Mouse (Mus musculus) liver, embryonic 12.5 days (tissue): ENCODE measurements around the gene Olfr43. TPM values are rescaled to one million over a fixed set of nuclear protein-coding genes. Genes with fewer than 3 reads are reported as not detected.

Source experiments
- ATAC-seq: fragments of 200-750 bp; cut with Nextera tagmentation; 2 replicates; pipeline ENCODE4 v1.8.0; 2017; ENCODE audit warnings: moderate number of reproducible peaks, mild to moderate bottlenecking, moderate library complexity
- H3K27ac ChIP-seq: fragments of 300-500 bp; sonication (generic); 2 replicates; pipeline ENCODE4 v1.5.1; 2016; ENCODE audit warnings: mild to moderate bottlenecking
- H3K27me3 ChIP-seq: fragments of 300-500 bp; sonication (generic); replicated peaks from 2 replicates; pipeline ENCODE4 v1.6.1; 2016; ENCODE audit warnings: mild to moderate bottlenecking, moderate library complexity
- H3K36me3 ChIP-seq: fragments of 300-500 bp; sonication (generic); 2 replicates; pipeline ENCODE4 v1.6.1; 2016; ENCODE audit warnings: mild to moderate bottlenecking, moderate library complexity
- H3K4me1 ChIP-seq: fragments of 300-500 bp; sonication (generic); 2 replicates; pipeline ENCODE4 v1.6.1; 2016
- H3K4me2 ChIP-seq: fragments of 300-500 bp; sonication (generic); 2 replicates; pipeline ENCODE4 v1.6.1; 2016; ENCODE audit warnings: mild to moderate bottlenecking, moderate library complexity
- H3K4me3 ChIP-seq: fragments of 300-500 bp; sonication (generic); 2 replicates; pipeline ENCODE4 v1.5.1; 2016; ENCODE audit warnings: mild to moderate bottlenecking, moderate library complexity
- H3K9ac ChIP-seq: fragments of 300-500 bp; sonication (generic); 2 replicates; pipeline ENCODE4 v1.6.1; 2016; ENCODE audit warnings: mild to moderate bottlenecking, moderate library complexity
- H3K9me3 ChIP-seq: fragments of 300-500 bp; sonication (generic); replicated peaks from 2 replicates; pipeline ENCODE4 v1.6.1; 2016; ENCODE audit warnings: mild to moderate bottlenecking, moderate library complexity
- WGBS: fragments of 180-500 bp; shearing (Covaris S2); methylation state at CpG from one replicate; pipeline ENCODE4 v1.1.7; 2016; ENCODE audit not compliant: insufficient replicate concordance; 5-methylcytosine and 5-hydroxymethylcytosine counted together
- polyA plus RNA-seq: library from polyadenylated mRNA; unstranded; fragments of >200 nt; fragmentation: Nextera tagmentation; extraction: Ambion mirVana; gene quantifications from 2 replicates; pipeline ENCODE4 v1.2.1, GENCODE M21; 2016

Gene Olfr43
- not detected in 2 replicates for polyA plus RNA-seq

GRCm38 (mm10) chr11:74211279-74211678 lies at the start of gene Olfr43:
Olfr43 (minus strand) TSS chr11:74211379.
- Histone ChIP-seq H3K27me3 (no peaks in the 10 kb centered on the region), H3K4me2 (no peak within 1 kb of the TSS), H3K9ac (no peak within 1 kb of the TSS), H3K4me3 (no peak within 1 kb of the TSS), H3K36me3 (no peaks in the 10 kb centered on the region), H3K4me1 (no peaks in the 10 kb centered on the region), H3K27ac (no peak within 1 kb of the TSS), H3K9me3 (no peaks in the 10 kb centered on the region)
- no peak for ATAC-seq
- 27% methylated on average over 1 of the region's 1 CpGs for WGBS

DNA sequence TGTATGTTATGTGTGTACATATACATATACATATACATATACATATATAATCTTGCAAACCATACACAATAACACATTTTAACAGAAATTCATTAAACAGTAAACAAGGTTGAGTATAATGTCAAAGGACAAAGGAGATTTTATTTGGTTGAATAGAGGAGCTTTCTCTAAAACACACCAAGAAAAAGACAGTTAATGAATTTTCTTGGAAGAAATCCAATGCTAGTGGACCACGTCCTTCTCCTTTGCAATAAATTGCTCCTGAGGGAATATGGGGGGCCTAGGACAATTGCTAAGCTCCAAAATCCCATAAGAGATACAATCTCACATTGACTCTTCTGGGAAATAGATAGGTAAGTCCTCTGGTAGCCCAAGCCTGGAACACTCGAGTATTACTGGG lies 48.3 kb upstream of the Olfr43 start, which contains the start of gene Olfr406:
Gene Olfr406, plus strand, starts transcription at position 301 of the 400 bp plus-strand sequence.
- no peak within 1 kb of the TSS for H3K27ac ChIP-seq
- no peak within 1 kb of the TSS for H3K9ac ChIP-seq
- H3K4me1 ChIP-seq: no peaks in the 10 kb centered on the region
- ATAC-seq: no peak
- WGBS: 27% methylated on average over 2 of the region's 2 CpGs
- 0 out of 2 replicates have a peak, but pooled peaks cover 4% of the 10 kb centered on the region for H3K9me3 ChIP-seq
- H3K4me2 ChIP-seq: no peak within 1 kb of the TSS
- no peaks in the 10 kb centered on the region for H3K27me3 ChIP-seq
- H3K4me3 ChIP-seq: no peak within 1 kb of the TSS
- H3K36me3 ChIP-seq: no peaks in the 10 kb centered on the region

GRCm38 (mm10) chr11:74241201-74241600 lies 30.0 kb upstream of the Olfr43 start:
- H3K9me3 ChIP-seq: peaks cover 8% of the 10 kb centered on the region
- no peak overlapping the region for H3K27ac ChIP-seq
- no peaks in the 10 kb centered on the region for H3K36me3 ChIP-seq
- no peak overlapping the region for H3K9ac ChIP-seq
- no peaks in the 10 kb centered on the region for H3K4me1 ChIP-seq
- H3K4me3 ChIP-seq: no peak overlapping the region
- 62% methylated on average over 3 of the region's 3 CpGs for WGBS
- H3K27me3 ChIP-seq: no peaks in the 10 kb centered on the region
- no peak for ATAC-seq
- no peak overlapping the region for H3K4me2 ChIP-seq

GRCm38 (mm10) chr11:74185949-74186348 lies 25.2 kb downstream of the Olfr43 start, which contains the start of gene Olfr403:
Olfr403 (plus strand) TSS chr11:74186249.
- no peak within 1 kb of the TSS for H3K4me2 ChIP-seq
- no peaks in the 10 kb centered on the region for H3K36me3 ChIP-seq
- H3K9ac ChIP-seq: no peak within 1 kb of the TSS
- 0 out of 2 replicates have a peak, but pooled peaks cover 10% of the 10 kb centered on the region for H3K9me3 ChIP-seq
- H3K4me3 ChIP-seq: no peak within 1 kb of the TSS
- H3K27me3 ChIP-seq: no peaks in the 10 kb centered on the region
- ATAC-seq: no peak
- H3K4me1 ChIP-seq: no peaks in the 10 kb centered on the region
- H3K27ac ChIP-seq: no peak within 1 kb of the TSS

GRCm38 (mm10) chr11:74183745-74184144 lies 27.4 kb downstream of the Olfr43 start:
- Histone ChIP-seq H3K27me3 (no peaks in the 10 kb centered on the region), H3K4me1 (no peaks in the 10 kb centered on the region), H3K36me3 (no peaks in the 10 kb centered on the region), H3K27ac (no peak overlapping the region), H3K4me3 (no peak overlapping the region), H3K9me3 (0 out of 2 replicates have a peak, but pooled peaks cover 10% of the 10 kb centered on the region), H3K9ac (no peak overlapping the region), H3K4me2 (no peak overlapping the region)
- WGBS: 67% methylated on average over 4 of the region's 4 CpGs
- ATAC-seq: no peak

DNA sequence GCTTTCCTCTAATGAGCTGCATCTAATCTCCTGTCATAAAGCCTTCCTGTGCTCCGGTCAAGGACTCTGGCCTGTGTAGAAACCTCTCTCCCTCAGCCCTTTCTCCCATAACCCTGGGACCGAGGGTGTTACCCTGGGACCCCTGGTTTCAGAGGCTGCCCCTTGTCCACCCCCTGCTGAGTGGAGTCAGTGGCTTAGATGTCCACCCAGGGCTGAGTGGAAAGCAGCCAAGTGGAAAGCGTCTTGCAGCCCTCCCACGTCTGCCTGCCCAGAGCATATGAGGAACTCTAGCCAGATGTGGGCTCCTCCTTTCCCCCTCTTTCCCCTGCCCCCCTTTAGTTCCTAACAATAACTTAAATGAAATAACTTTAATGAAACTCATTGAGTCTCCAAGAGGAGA lies 28.0 kb downstream of the Olfr43 start:
- Histone ChIP-seq H3K4me3 (no peak overlapping the region), H3K9me3 (0 out of 2 replicates have a peak, but pooled peaks cover 4% of the 10 kb centered on the region), H3K27ac (no peak overlapping the region), H3K36me3 (no peaks in the 10 kb centered on the region), H3K9ac (no peak overlapping the region), H3K4me2 (no peak overlapping the region), H3K27me3 (no peaks in the 10 kb centered on the region), H3K4me1 (no peaks in the 10 kb centered on the region)
- ATAC-seq: no peak
- 56% methylated on average over 4 of the region's 4 CpGs for WGBS

DNA sequence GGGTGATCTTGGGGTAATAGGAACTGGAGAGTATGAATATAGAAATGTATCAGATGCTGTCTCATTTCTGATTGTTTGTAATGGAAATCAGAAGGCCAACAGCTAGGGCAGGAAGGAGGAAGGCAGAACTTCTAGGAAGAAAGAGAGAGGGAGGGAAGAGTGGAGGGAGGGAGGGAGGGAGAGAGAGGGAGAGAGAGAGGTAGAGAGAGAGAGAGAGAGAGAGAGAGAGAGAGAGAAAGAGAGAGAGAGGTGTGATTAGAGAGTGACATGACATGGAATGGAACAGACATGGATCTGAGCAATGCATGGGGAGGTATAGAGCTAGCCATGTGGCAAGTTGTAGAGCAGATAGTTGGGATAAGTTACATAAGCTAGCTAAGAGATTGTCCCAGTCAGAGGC lies 42.4 kb downstream of the Olfr43 start:
- Histone ChIP-seq H3K36me3 (no peaks in the 10 kb centered on the region), H3K9me3 (0 out of 2 replicates have a peak, but pooled peaks cover 4% of the 10 kb centered on the region), H3K4me1 (no peaks in the 10 kb centered on the region), H3K27ac (no peak overlapping the region), H3K27me3 (no peaks in the 10 kb centered on the region), H3K9ac (no peak overlapping the region), H3K4me3 (no peak overlapping the region), H3K4me2 (no peak overlapping the region)
- no peak for ATAC-seq

Other genes starting within 250 kb of the Olfr43 start
- gene Olfr398, start 221.0 kb downstream of the Olfr43 start, polyA plus RNA-seq: not detected in 2 replicates
- gene Olfr139, start 154.8 kb downstream of the Olfr43 start, polyA plus RNA-seq: not detected in 2 replicates
- not detected in 2 replicates for gene Olfr399, start 154.8 kb downstream of the Olfr43 start, polyA plus RNA-seq
- not detected in 2 replicates for gene Zfp616, start 141.4 kb downstream of the Olfr43 start, polyA plus RNA-seq
- gene Olfr401, start 97.7 kb downstream of the Olfr43 start, polyA plus RNA-seq: not detected in 2 replicates
- gene Olfr402, start 57.9 kb downstream of the Olfr43 start, polyA plus RNA-seq: not detected in 2 replicates
- gene Olfr403, start 25.1 kb downstream of the Olfr43 start, polyA plus RNA-seq: not detected in 2 replicates
- not detected in 2 replicates for gene Olfr406, start 48.4 kb upstream of the Olfr43 start, polyA plus RNA-seq
- not detected in 2 replicates for gene Olfr59, start 72.4 kb upstream of the Olfr43 start, polyA plus RNA-seq
- gene Olfr410, start 126.7 kb upstream of the Olfr43 start, polyA plus RNA-seq: not detected in 2 replicates
- gene Olfr411, start 141.3 kb upstream of the Olfr43 start, polyA plus RNA-seq: not detected in 2 replicates
- gene Olfr412, start 150.7 kb upstream of the Olfr43 start, polyA plus RNA-seq: not detected in 2 replicates